Mouse (Mus musculus): ENCODE measurements around the gene Acad9. TPM values are rescaled to one million over a fixed set of nuclear protein-coding genes. Genes with fewer than 3 reads are reported as not detected.

Gene Acad9
- polyA plus RNA-seq, 1 experiment from 2014 or later = 77.3 TPM

DNA sequence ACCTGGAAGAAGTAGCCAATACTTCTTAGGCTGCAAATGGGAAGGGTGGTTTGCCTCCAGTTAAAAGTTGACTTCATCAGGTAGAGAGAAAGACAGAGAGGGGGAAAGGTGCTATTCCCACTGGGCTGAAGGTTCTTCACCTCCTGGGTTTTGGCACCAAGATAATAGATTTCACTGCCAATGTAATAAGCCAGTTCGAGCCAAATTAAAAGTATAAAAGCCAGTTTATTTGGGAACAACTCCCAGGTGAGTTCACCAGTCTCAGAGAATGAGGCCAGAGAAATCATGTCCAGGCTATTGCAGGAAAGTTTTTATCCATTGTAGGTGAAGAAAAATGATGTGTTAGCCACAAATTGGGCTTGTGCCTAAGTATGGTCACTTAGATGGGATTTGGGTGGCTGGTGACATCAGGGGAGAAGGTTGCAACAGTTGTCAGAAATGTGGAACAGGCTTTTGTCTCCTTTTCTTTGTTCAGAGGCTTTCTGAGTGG lies 72.4 kb downstream of the Acad9 start:
- no peaks in the 10 kb centered on the region for H3K36me3 ChIP-seq (replicated peaks; ENCODE audit: control insufficient read depth, insufficient read depth)
- H3K27me3 ChIP-seq (ENCODE audit: control insufficient read depth, insufficient read depth, low read length) = no peaks in the 10 kb centered on the region
- no peak overlapping the region for H3K4me2 ChIP-seq (replicated peaks)
- no peak overlapping the region for H3K27ac ChIP-seq
- no peaks in the 10 kb centered on the region for H3K9me3 ChIP-seq (ENCODE audit: control insufficient read depth, low read length)
- no peak overlapping the region for H3K4me3 ChIP-seq (replicated peaks; ENCODE audit: low read length)
- H3K4me1 ChIP-seq (replicated peaks; ENCODE audit: control insufficient read depth, insufficient read depth, low read length) = no peaks in the 10 kb centered on the region
- ATAC-seq (ENCODE audit: low FRiP score) (no peak), DNase-seq (ENCODE audit: low spot score) (no peak)
- 80% methylated on average over 1 of the region's 1 CpGs for WGBS
- no peak overlapping the region for H3K9ac ChIP-seq

- H3K27ac ChIP-seq = no peak overlapping the region
- H3K36me3 ChIP-seq (replicated peaks; ENCODE audit: control insufficient read depth, insufficient read depth) = no peaks in the 10 kb centered on the region
- H3K9ac ChIP-seq = no peak overlapping the region
- ATAC-seq (ENCODE audit: low FRiP score) (no peak), DNase-seq (ENCODE audit: low spot score) (no peak)
- no peaks in the 10 kb centered on the region for H3K4me1 ChIP-seq (replicated peaks; ENCODE audit: control insufficient read depth, insufficient read depth, low read length)
- no peaks in the 10 kb centered on the region for H3K9me3 ChIP-seq (ENCODE audit: control insufficient read depth, low read length)
- H3K4me3 ChIP-seq (replicated peaks; ENCODE audit: low read length) = no peak overlapping the region
- H3K27me3 ChIP-seq (ENCODE audit: control insufficient read depth, insufficient read depth, low read length) = no peaks in the 10 kb centered on the region
- H3K4me2 ChIP-seq (replicated peaks) = no peak overlapping the region
These were observed 73.2 kb downstream of the Acad9 start for GRCm38 (mm10) chr3:36138996-36139395.

Other genes with a start within 250 kb of the Acad9 start
- 95.7 and 104 TPM in 2 replicates for gene Dcun1d1, start 128.5 kb upstream of the Acad9 start, polyA plus RNA-seq (2014; fragmentation: Nextera tagmentation; extraction: Ambion mirVana)
- gene Mccc1, start 65.3 kb upstream of the Acad9 start, polyA plus RNA-seq (2014; fragmentation: Nextera tagmentation; extraction: Ambion mirVana) = 21.9 and 25.8 TPM in 2 replicates
- not detected in 2 replicates for gene Ccdc144b, start 12.4 kb upstream of the Acad9 start, polyA plus RNA-seq (2014; fragmentation: Nextera tagmentation; extraction: Ambion mirVana)
- 17.8 and 19.7 TPM in 2 replicates for gene D3Ertd254e, start 85.0 kb downstream of the Acad9 start, polyA plus RNA-seq (2014; fragmentation: Nextera tagmentation; extraction: Ambion mirVana)
- 1.6 and 1.8 TPM in 2 replicates for gene Qrfpr, start 156.3 kb downstream of the Acad9 start, polyA plus RNA-seq (2014; fragmentation: Nextera tagmentation; extraction: Ambion mirVana)

Data from hindbrain, embryonic 14.5 days (tissue).